Mouse (Mus musculus) MEL-GATA-1-ER (cell line): Measurements from ENCODE around the gene Rapgef2.

ENCODE experiments used
- DNase-seq: peaks from one replicate; pipeline ENCODE4 v3.0.0-alpha.2; 2012; ENCODE audit warnings: low read depth; ENCODE audit errors: extremely low read depth

The Rapgef2 gene

GRCm38 (mm10) chr3:79205112-79205511 lies 81.2 kb downstream of the Rapgef2 start:
- DNase-seq = no peak

GRCm38 (mm10) chr3:79204261-79204660 lies 82.1 kb downstream of the Rapgef2 start:
- no peak for DNase-seq

- no peak for DNase-seq
Measured at GRCm38 (mm10) chr3:79203821-79204220, 82.5 kb downstream of the Rapgef2 start.

GRCm38 (mm10) chr3:79203178-79203577 lies 83.1 kb downstream of the Rapgef2 start:
- peak; percentile 75 for DNase-seq

- peak; percentile 76 for DNase-seq
Measured at GRCm38 (mm10) chr3:79202275-79203153, 83.8 kb downstream of the Rapgef2 start.

GRCm38 (mm10) chr3:79196708-79197437 lies 89.4 kb downstream of the Rapgef2 start:
- peak; percentile 72 for DNase-seq

- no peak for DNase-seq
Measured at GRCm38 (mm10) chr3:79195280-79195679, 91.0 kb downstream of the Rapgef2 start.

- no peak for DNase-seq
Measured at GRCm38 (mm10) chr3:79194111-79194793, 92.1 kb downstream of the Rapgef2 start.

- no peak for DNase-seq
Measured at GRCm38 (mm10) chr3:79193001-79193400, 93.3 kb downstream of the Rapgef2 start.

GRCm38 (mm10) chr3:79191981-79192380 lies 94.3 kb downstream of the Rapgef2 start:
- no peak for DNase-seq

- no peak for DNase-seq
Measured at GRCm38 (mm10) chr3:79191471-79191870, 94.8 kb downstream of the Rapgef2 start.

GRCm38 (mm10) chr3:79190377-79190776 lies 95.9 kb downstream of the Rapgef2 start:
- no peak for DNase-seq

- DNase-seq = no peak
Measured at GRCm38 (mm10) chr3:79187912-79188311, 98.4 kb downstream of the Rapgef2 start.

- no peak for DNase-seq
Measured at GRCm38 (mm10) chr3:79182290-79182689, 104.0 kb downstream of the Rapgef2 start.

GRCm38 (mm10) chr3:79181248-79181991 lies 104.9 kb downstream of the Rapgef2 start:
- no peak for DNase-seq

GRCm38 (mm10) chr3:79180086-79180485 lies 106.2 kb downstream of the Rapgef2 start:
- no peak for DNase-seq

- no peak for DNase-seq
Measured at GRCm38 (mm10) chr3:79179499-79180053, 106.7 kb downstream of the Rapgef2 start.

- no peak for DNase-seq
Measured at GRCm38 (mm10) chr3:79178708-79179107, 107.6 kb downstream of the Rapgef2 start.

- no peak for DNase-seq
Measured at GRCm38 (mm10) chr3:79178070-79178469, 108.2 kb downstream of the Rapgef2 start.

- no peak for DNase-seq
Measured at GRCm38 (mm10) chr3:79177136-79177870, 109.0 kb downstream of the Rapgef2 start.
